Mouse (Mus musculus): ENCODE data around the gene Htr6.

Gene Htr6

GRCm38 (mm10) chr4:139075041-139075711 lies at the start of gene Htr6:
Gene Htr6 (minus strand): TSS chr4:139075570.
- DNase-seq: peak; percentile 43

GRCm38 (mm10) chr4:139124940-139125339 lies 49.6 kb upstream of the Htr6 start:
- DNase-seq: no peak

GRCm38 (mm10) chr4:139122557-139122956 lies 47.2 kb upstream of the Htr6 start:
- DNase-seq: no peak

- DNase-seq: no peak
Observed at GRCm38 (mm10) chr4:139120998-139121397, 45.6 kb upstream of the Htr6 start.

- no peak for DNase-seq
Observed at GRCm38 (mm10) chr4:139120281-139120814, 45.0 kb upstream of the Htr6 start.

GRCm38 (mm10) chr4:139116356-139117063 lies 41.1 kb upstream of the Htr6 start:
- DNase-seq: no peak

- peak; percentile 15 for DNase-seq
Observed at GRCm38 (mm10) chr4:139115721-139116120, 40.4 kb upstream of the Htr6 start.

- DNase-seq: no peak
Observed at GRCm38 (mm10) chr4:139112482-139112881, 37.1 kb upstream of the Htr6 start.

GRCm38 (mm10) chr4:139111421-139111820 lies 36.1 kb upstream of the Htr6 start:
- DNase-seq: no peak

- DNase-seq: no peak
Observed at GRCm38 (mm10) chr4:139110858-139111257, 35.5 kb upstream of the Htr6 start.

- no peak for DNase-seq
Observed at GRCm38 (mm10) chr4:139105453-139105852, 30.1 kb upstream of the Htr6 start.

GRCm38 (mm10) chr4:139101546-139101945 lies 26.2 kb upstream of the Htr6 start:
- DNase-seq: no peak

GRCm38 (mm10) chr4:139100326-139100725 lies 25.0 kb upstream of the Htr6 start:
- no peak for DNase-seq

- no peak for DNase-seq
Observed at GRCm38 (mm10) chr4:139096201-139096600, 20.8 kb upstream of the Htr6 start.

- no peak for DNase-seq
Observed at GRCm38 (mm10) chr4:139095406-139095805, 20.0 kb upstream of the Htr6 start.

- DNase-seq: no peak
Observed at GRCm38 (mm10) chr4:139093196-139093530, 17.8 kb upstream of the Htr6 start.

- no peak for DNase-seq
Observed at GRCm38 (mm10) chr4:139092356-139093195, 17.2 kb upstream of the Htr6 start, which contains the start of gene Nbl1. Gene Nbl1 (minus strand): TSS chr4:139092993.

GRCm38 (mm10) chr4:139091478-139092355 lies 16.3 kb upstream of the Htr6 start:
- DNase-seq: no peak

- DNase-seq: no peak
Observed at GRCm38 (mm10) chr4:139091066-139091465, 15.7 kb upstream of the Htr6 start.

GRCm38 (mm10) chr4:139090303-139090940 lies 15.1 kb upstream of the Htr6 start:
- no peak for DNase-seq

- DNase-seq: no peak
Observed at GRCm38 (mm10) chr4:139088982-139089671, 13.8 kb upstream of the Htr6 start.
